Mouse (Mus musculus) lung, embryonic 16.5 days (tissue): ENCODE results near the gene Rtl10. TPM values are rescaled to one million over a fixed set of nuclear protein-coding genes. Genes with fewer than 3 reads are reported as not detected.

Experiments
- ATAC-seq: fragments of 200-750 bp; cut with Nextera tagmentation; 2 replicates; pipeline ENCODE4 v1.8.0; 2017; ENCODE audit warnings: low read depth, mild to moderate bottlenecking, moderate library complexity
- H3K27ac ChIP-seq: fragments of 300-500 bp; sonication (generic); 2 replicates; pipeline ENCODE4 v1.5.1; 2014; ENCODE audit warnings: mild to moderate bottlenecking, control low read depth, low read length
- H3K27me3 ChIP-seq: fragments of 300-500 bp; sonication (generic); 2 replicates; pipeline ENCODE4 v1.6.1; 2014; ENCODE audit warnings: low read depth, low read length, mixed read lengths; ENCODE audit not compliant: control insufficient read depth, insufficient read depth
- H3K36me3 ChIP-seq: fragments of 300-500 bp; sonication (generic); 2 replicates; pipeline ENCODE4 v1.6.1; 2014; ENCODE audit warnings: low read length; ENCODE audit not compliant: control insufficient read depth, insufficient read depth
- H3K4me1 ChIP-seq: fragments of 300-500 bp; sonication (generic); replicated peaks from 2 replicates; pipeline ENCODE4 v1.6.1; 2014; ENCODE audit warnings: low read length, mixed read lengths; ENCODE audit not compliant: control insufficient read depth, insufficient read depth
- H3K4me2 ChIP-seq: fragments of 300-500 bp; sonication (generic); 2 replicates; pipeline ENCODE4 v1.6.1; 2014; ENCODE audit warnings: low read depth, low read length, control low read depth
- H3K4me3 ChIP-seq: fragments of 300-500 bp; sonication (generic); 2 replicates; pipeline ENCODE4 v1.5.1; 2014; ENCODE audit warnings: mild to moderate bottlenecking, low read length, control low read depth
- H3K9ac ChIP-seq: fragments of 300-500 bp; sonication (generic); 2 replicates; pipeline ENCODE4 v1.6.1; 2014; ENCODE audit warnings: low read length, control low read depth
- H3K9me3 ChIP-seq: fragments of 300-500 bp; sonication (generic); 2 replicates; pipeline ENCODE4 v1.6.1; 2016; ENCODE audit warnings: low read length; ENCODE audit not compliant: control insufficient read depth
- WGBS: fragments of 180-500 bp; shearing (Covaris S2); extraction: QIAGEN DNeasy Blood & Tissue Kit; methylation state at CpG from one replicate; pipeline ENCODE4 v1.1.7; 2014; 5-methylcytosine and 5-hydroxymethylcytosine counted together
- polyA plus RNA-seq: library from polyadenylated mRNA; unstranded; fragments of >200 nt; fragmentation: Nextera tagmentation; extraction: Ambion mirVana; gene quantifications from 2 replicates; pipeline ENCODE4 v1.2.1, GENCODE M21; 2015

Rtl10 gene
- polyA plus RNA-seq, 1 experiment from 2014 or later: 4.0 TPM

DNA sequence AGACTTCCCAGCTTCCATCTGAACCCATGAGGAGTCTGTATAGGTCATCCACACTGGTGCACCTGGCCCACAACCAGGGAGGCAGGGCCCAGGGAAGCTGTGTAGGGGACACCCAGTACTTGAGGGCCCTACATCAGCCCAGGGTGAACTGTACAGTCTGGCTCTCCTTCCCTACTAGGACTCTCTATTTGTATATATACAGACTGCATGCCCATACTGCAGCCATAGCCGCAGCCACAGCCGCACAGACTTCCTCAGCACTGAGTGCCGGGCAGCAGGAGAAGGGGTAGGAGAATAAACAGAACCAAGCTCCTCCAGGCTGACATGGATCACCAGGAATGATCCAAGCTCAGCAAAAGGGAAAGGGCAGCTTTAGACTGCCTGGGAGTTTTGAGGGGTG lies 37.9 kb upstream of the Rtl10 start:
- no peak for ATAC-seq
- Histone ChIP-seq H3K4me2 (no peak overlapping the region), H3K4me1 (peaks cover 19% of the 10 kb centered on the region), H3K9ac (no peak overlapping the region), H3K36me3 (no peaks in the 10 kb centered on the region), H3K4me3 (no peak overlapping the region), H3K27ac (no peak overlapping the region), H3K27me3 (no peaks in the 10 kb centered on the region), H3K9me3 (no peaks in the 10 kb centered on the region)
- 72% methylated on average over 3 of the region's 3 CpGs for WGBS

DNA sequence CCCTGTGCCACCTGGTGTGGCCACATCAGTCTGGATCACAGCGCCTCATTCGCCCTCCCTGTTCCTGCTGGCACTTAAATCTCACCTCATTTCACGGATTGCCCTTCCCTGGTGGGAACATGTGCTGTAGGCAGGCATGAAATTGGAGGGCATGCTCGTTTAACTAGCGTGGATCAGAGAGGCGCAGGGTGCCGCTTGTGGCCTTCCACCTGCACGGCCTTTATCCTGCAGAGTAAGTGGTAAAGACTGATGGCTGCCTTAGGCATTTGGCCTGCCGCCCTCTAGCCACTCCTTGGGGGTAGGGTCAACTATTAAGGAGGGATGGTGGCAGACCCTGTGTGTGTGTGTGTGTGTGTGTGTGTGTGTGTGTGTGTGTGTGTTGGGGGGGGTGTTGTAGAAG lies 36.7 kb upstream of the Rtl10 start:
- Histone ChIP-seq H3K9ac (no peak overlapping the region), H3K27ac (no peak overlapping the region), H3K4me3 (no peak overlapping the region), H3K9me3 (no peaks in the 10 kb centered on the region), H3K36me3 (no peaks in the 10 kb centered on the region), H3K27me3 (no peaks in the 10 kb centered on the region), H3K4me1 (peaks cover 19% of the 10 kb centered on the region), H3K4me2 (no peak overlapping the region)
- WGBS: 76% methylated on average over 9 of the region's 9 CpGs
- no peak for ATAC-seq

DNA sequence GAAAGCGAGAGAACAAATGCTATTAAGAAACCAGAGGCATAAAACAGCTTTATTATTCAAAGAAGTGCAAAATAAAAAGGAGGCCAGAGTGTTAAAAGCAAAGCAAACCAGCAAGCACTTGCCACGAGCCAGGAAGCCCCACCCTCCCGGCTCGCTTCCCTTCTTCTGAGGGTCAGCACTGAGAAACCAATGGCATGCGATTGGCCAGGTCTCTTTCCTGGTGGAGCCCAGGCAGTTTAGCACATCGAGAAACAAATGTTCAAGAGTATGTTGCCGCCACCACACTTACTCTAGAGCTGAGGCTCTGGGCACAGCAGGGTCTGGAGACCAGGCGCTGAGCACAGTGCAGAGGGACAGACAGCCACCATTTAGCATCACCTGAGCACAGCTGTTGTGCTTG lies 36.1 kb upstream of the Rtl10 start:
- Histone ChIP-seq H3K27ac (no peak overlapping the region), H3K9me3 (no peaks in the 10 kb centered on the region), H3K4me3 (no peak overlapping the region), H3K27me3 (no peaks in the 10 kb centered on the region), H3K36me3 (no peaks in the 10 kb centered on the region), H3K4me2 (no peak overlapping the region), H3K4me1 (peaks cover 19% of the 10 kb centered on the region), H3K9ac (peak overlapping the region; percentile 19; the same call in 1 of the 2 replicates)
- no peak; the same call in 1 of the 2 replicates for ATAC-seq
- WGBS: 40% methylated on average over 8 of the region's 8 CpGs

DNA sequence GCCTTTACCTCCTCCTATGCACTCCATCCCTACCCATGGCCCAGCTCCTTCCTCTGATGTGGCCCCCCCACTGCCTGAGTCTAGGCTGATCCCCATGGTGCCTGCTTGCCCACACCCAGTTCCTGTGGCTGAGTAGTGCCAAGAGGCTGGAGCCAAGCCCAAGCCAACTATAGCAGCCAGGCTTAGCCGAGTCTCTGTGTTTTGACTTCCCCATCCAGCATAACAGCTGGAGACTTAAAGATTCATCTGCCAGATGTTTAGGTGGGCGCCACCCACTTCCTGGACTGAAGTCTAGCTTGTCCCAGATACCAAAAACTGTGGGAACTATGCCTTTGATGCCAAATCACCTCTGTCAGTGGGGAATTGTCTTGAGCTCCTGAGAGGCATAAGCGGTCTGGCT lies 34.4 kb upstream of the Rtl10 start:
- Histone ChIP-seq H3K9me3 (no peaks in the 10 kb centered on the region), H3K9ac (no peak overlapping the region), H3K4me1 (peaks cover 13% of the 10 kb centered on the region), H3K27ac (no peak overlapping the region), H3K4me3 (no peak overlapping the region), H3K36me3 (no peaks in the 10 kb centered on the region; the same call in 1 of the 2 replicates), H3K27me3 (no peaks in the 10 kb centered on the region), H3K4me2 (no peak overlapping the region)
- 0 out of 2 replicates have a peak, but pooled peaks have one; percentile 50 for ATAC-seq
- WGBS: 57% methylated on average over 3 of the region's 3 CpGs

DNA sequence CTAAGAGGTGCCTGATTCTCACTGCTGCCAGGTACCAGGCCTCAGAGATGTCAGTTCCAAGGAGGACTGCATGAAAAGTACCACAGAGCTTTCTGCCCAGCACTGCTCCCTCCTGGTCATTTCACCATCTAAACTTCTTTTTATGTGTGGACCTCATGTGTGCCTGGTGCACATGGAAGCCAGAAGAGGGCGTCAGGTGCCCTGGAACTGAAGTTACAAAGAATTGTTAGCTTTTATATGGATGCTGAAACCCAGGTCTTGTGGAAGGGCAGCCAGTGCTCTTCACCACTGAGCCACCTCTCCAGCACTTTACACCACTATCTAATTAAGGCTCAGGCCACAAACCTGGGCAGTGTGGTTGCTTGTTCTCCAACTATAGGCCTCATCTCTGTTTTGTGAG lies 27.9 kb upstream of the Rtl10 start:
- H3K4me1 ChIP-seq: peaks cover 6% of the 10 kb centered on the region
- no peak overlapping the region for H3K27ac ChIP-seq
- WGBS: 33% methylated on average over 1 of the region's 1 CpGs
- H3K36me3 ChIP-seq: no peaks in the 10 kb centered on the region; the same call in 1 of the 2 replicates
- H3K4me2 ChIP-seq: no peak overlapping the region
- no peak for ATAC-seq
- no peak overlapping the region for H3K9ac ChIP-seq
- H3K27me3 ChIP-seq: no peaks in the 10 kb centered on the region
- no peaks in the 10 kb centered on the region for H3K9me3 ChIP-seq
- no peak overlapping the region for H3K4me3 ChIP-seq

DNA sequence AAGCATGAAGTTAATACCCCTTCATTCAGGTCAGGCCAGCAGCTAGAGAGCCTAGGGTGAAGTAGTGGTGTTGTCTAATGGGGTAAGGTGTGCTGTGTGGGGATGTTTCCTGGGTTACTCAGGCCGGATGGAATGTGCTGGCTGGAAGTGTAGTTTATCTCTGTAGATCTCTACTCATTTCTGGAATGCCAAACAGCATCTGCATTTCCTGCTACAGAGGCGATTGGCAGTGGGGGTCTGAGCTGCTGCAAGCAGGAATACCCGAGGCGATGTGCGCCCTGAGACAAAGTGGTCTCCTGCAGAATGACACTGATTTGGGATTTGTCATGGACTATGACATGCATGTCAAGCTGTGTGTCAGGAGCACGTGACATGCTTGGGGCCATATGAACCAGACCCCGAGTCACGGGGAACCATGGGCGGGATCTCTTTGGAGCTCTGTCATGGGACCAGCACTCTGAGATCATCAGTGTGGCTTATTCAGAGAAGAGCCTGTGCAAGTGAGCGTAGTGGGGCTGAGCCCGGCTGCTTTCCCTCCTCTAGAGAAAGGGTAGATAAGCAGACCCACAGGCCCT lies 27.2 kb upstream of the Rtl10 start:
- no peak overlapping the region for H3K27ac ChIP-seq
- no peak overlapping the region for H3K4me3 ChIP-seq
- ATAC-seq: 0 out of 2 replicates have a peak, but pooled peaks have one; percentile 24

DNA sequence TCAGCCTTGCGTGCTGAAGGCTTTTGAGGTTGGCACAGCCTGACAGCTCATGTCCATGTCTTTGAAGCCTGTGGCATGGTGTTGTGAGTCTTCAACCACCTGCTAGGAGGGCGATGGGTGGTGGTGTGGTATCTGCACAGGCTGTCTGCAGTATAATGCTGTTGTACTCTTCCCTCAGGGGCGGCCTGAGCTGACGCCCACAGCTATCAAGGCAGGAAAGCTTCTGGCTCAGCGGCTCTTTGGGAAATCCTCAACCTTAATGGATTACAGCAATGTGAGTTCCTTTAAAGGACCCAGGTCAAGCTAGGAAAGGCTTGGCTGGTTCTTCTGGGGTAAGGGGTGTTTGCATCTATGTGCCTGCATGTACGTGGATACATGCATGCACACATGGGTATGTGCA lies 26.7 kb upstream of the Rtl10 start:
- Histone ChIP-seq H3K27ac (no peak overlapping the region), H3K4me1 (peaks cover 6% of the 10 kb centered on the region), H3K36me3 (no peaks in the 10 kb centered on the region; the same call in 1 of the 2 replicates), H3K9ac (no peak overlapping the region), H3K27me3 (no peaks in the 10 kb centered on the region), H3K9me3 (no peaks in the 10 kb centered on the region), H3K4me2 (no peak overlapping the region), H3K4me3 (no peak overlapping the region)
- 84% methylated on average over 6 of the region's 6 CpGs for WGBS
- ATAC-seq: no peak

More for the DNA sequence above, 27.2 kb upstream of the Rtl10 start:
- Histone ChIP-seq H3K4me2 (no peak overlapping the region), H3K36me3 (no peaks in the 10 kb centered on the region; the same call in 1 of the 2 replicates), H3K4me1 (peaks cover 6% of the 10 kb centered on the region), H3K9me3 (no peaks in the 10 kb centered on the region), H3K9ac (no peak overlapping the region), H3K27me3 (no peaks in the 10 kb centered on the region)
- WGBS: 62% methylated on average over 11 of the region's 11 CpGs

DNA sequence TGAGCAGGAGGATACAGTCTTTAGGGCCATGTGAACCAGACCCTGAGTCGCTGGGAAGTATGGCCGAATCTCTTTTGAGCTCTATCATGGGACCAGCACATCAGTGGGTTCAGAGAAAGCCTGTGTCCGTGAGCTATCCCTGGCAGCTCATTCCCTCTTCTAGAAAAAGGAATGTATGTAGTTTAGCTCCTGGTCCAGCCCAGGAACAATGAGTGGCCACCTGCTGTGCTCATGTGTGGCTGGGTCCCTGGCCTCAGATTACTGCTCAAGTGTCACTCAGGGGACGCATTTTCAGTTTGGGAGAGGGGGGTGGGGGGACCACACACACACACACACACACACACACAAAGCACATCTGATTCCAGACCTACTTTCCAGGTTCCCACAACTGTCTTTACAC lies 26.3 kb upstream of the Rtl10 start:
- Histone ChIP-seq H3K27ac (no peak overlapping the region), H3K9me3 (no peaks in the 10 kb centered on the region), H3K4me1 (peaks cover 6% of the 10 kb centered on the region), H3K4me3 (no peak overlapping the region), H3K9ac (no peak overlapping the region), H3K36me3 (no peaks in the 10 kb centered on the region; the same call in 1 of the 2 replicates), H3K27me3 (no peaks in the 10 kb centered on the region), H3K4me2 (no peak overlapping the region)
- ATAC-seq: no peak
- WGBS: 74% methylated on average over 4 of the region's 4 CpGs

DNA sequence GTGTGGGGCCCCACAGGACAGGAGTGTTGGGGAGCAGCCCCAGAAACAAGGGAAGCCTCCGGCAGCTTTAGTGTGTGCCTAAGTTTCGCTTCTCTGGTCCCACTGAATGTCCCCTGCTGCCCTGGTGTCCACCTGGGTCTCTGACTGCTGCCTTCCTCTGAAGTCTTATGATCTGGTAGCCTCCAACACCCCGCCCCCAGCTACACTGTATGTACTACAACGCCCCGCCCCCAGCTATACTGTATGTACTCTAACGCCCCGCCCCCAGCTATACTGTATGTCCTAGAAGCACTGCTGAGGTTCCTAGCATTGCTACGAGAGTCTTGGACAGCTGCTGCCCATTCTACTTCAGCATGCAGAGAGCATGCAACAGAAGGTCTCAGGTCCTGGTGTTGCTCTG lies 25.7 kb upstream of the Rtl10 start:
- H3K9ac ChIP-seq: no peak overlapping the region
- H3K4me2 ChIP-seq: no peak overlapping the region
- no peaks in the 10 kb centered on the region; the same call in 1 of the 2 replicates for H3K36me3 ChIP-seq
- H3K9me3 ChIP-seq: no peaks in the 10 kb centered on the region
- no peak overlapping the region for H3K4me3 ChIP-seq
- no peaks in the 10 kb centered on the region for H3K27me3 ChIP-seq
- H3K27ac ChIP-seq: no peak overlapping the region
- peaks cover 6% of the 10 kb centered on the region for H3K4me1 ChIP-seq
- WGBS: 62% methylated on average over 8 of the region's 8 CpGs
- peak; percentile 74; the same call in 1 of the 2 replicates for ATAC-seq
